Mouse (Mus musculus) mesoderm, embryonic 11.5 days (tissue): ENCODE results near the gene Gxylt2.
A peak's percentile ranks its signal among the peaks of the same experiment; 100 is the strongest.

Experiments used
- DNase-seq: peaks from one replicate; pipeline ENCODE4 v3.0.0-alpha.2; 2012; ENCODE audit warnings: low read depth, low spot score

The Gxylt2 gene

DNA sequence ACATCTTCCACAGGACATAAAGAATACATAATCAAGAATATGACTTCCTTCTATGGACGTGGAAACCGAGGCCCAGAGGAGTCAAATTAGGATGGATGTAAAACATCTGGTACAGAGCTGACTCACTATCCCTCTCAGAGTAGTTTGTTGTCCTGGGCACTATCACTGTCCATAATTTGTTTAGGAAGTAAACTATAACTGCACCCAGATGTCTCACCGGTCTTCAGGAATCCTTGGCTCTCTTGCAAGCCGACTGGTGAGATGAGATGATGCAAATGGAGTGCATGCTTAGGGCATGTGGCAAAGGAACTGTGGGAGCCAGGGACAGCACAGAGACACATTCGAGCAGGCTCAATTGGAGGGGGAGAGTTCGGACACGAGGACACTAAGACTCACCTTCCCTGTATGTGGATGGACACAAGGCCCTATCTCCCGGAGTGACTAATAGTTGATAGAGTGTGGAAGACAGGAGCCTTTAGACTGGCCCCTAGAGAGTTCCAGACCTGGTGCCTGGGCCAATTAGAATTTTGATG is 10.8 kb downstream of the Gxylt2 start:
- DNase-seq = no peak

DNA sequence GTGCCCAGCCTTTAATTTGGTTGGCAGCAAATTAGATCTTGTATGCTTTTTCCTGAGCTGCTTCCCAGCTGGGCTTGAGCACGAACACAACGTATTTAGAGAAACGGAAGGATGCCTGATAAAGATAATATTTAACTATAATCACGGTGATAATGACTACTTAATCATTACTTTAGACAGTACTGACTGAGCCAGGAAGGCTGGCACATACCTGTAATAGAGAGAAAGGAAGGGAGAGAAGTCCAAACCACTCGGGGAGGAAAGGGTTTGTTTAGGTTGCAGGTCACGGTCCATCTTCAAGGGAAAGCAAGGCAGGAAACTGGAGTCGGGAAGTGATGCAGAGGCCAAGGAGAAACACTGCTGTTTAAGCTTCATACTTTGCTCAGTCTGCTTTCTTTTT is 11.6 kb downstream of the Gxylt2 start:
- no peak for DNase-seq

DNA sequence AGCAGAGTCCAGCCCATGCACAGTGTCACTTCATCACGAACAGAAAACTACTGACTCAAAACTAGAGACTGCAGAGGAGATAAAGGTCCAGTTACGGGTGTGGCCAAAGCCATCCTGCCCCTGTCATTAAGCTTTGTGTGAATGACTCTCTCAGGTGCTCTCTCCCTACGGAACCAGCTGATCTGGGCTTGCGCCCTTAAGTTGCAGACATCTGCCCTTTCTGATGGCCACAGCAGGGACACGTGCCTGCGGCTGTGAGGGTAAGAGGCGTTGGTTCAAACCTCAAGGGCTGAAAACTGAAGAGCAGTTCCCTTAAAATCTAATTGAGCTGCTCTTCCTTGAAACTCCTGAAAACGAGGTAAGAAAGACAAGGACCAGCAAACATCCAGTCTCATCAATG is 12.3 kb downstream of the Gxylt2 start:
- DNase-seq = no peak

DNA sequence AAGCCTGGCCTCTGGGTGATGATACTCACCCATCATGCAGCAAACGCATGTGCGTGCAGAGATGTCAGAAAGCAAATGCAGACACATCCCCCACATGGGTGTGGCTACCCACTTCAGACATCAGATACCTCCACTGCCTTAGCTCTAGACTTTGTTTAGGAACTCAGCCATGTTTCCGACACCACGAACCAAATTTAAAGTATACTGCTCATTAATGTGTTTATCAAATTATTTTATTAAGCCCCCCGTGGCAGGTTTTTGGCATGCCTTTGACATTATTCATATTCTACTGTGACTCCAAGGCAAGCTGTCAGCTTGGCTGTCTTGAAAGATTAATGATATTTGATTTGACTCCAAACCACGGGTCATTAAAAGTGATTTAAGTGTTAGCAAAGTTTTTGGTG is 15.6 kb downstream of the Gxylt2 start:
- DNase-seq = no peak

DNA sequence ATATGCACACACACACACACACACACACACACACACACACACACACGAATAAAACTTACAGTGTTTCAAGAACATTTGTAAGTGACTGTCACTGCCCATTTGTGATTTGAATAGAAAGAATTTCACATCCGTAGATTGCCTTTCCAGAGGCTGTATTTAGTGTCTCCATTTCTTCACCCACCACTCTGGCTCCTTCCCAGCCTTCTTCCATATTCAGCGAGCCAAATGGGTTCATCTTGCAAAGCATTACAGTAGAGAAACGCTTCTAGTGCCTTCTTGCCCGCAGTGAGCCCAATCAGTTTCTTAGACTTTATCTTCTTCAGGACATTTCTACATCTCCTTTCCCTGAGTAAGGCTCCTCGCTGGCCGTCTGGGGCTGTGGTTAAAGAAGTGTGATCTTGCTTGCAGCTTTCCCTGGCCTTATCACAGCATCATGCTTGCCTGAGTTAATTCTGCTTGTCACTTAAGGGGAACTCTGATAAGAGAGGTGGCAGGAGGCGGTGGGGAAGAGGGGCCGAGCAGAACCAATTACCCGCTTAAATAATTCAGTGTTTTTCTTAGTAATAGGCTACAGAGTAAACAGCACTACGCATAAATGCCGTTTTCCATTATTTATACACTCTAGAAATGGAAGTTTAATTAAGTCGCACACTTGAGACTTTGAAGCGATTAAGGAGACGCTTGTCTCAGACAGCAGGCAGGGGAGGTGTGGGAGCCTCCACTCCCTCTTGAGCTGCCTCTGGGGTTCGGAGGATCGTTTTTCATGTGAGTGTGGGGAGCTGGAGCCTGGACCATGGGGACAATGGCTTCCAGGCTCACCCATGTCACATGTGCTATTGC is 16.6 kb downstream of the Gxylt2 start:
- no peak for DNase-seq

DNA sequence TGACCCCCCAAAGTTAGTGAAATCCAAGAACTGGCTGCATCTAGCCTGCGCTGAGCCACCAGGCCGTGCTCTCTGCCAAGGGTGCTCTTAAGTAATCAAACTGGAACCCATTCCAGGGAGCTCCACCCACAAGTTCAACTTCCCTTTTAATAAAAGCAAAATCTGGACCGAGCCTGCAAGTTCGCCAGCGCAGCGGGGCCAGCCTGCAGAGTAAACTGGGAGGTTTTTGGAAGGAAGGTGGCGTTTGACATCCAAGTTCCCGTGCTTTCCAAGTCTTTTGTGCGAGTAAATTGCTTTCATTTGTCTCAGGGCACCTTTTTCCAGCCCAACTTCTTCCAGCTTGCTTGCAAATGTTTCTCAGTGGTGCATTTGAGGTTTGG is 27.5 kb downstream of the Gxylt2 start:
- no peak for DNase-seq

DNA sequence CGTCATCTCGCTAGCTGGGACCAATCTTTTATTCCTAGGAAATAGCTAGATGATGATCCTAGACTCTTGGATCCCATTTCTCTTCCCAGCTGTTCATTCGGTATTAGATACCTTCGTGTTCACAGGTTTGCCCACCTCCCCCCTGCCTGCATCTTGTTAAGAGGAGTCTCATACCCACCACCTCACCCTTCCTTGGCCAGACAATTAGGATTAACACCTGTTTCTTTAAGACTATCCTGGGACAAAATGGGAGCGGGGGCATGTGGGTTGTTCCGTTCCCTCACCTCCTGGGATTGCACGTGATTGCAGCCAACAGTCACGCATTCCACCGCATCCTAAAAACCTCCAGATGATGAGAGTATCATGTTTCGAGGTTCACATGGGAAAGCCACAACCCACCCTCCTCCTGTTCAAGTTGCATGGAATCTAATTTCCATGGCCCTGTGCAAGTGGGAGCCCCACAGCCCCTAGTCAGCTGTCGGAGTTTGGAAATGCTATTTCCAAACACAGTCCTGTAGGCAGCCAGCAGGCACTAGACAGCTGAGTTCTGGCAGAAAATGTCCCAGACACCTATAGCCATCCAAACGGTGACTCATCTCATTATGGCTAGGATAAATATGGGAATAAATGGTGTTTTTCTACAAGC is 28.0 kb downstream of the Gxylt2 start:
- peak; percentile 77 for DNase-seq

DNA sequence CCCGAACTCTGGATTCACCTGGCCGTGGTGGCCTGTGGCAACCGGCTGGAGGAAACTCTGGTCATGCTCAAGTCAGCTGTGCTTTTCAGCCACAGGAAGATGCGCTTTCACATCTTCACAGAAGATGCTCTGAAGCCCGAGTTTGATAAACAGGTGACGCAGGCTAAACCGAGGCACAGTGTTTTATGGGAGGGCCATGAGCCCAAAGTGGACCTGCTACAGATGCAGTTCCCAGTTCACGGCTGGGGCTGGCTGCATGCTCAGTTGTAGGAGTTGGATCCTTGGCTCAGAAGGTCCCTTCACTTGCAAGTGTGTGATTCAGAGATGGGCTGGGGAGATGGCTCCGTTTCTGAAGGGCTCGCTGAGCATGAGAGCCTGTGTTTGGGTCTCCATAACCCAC is 28.7 kb downstream of the Gxylt2 start:
- no peak for DNase-seq

DNA sequence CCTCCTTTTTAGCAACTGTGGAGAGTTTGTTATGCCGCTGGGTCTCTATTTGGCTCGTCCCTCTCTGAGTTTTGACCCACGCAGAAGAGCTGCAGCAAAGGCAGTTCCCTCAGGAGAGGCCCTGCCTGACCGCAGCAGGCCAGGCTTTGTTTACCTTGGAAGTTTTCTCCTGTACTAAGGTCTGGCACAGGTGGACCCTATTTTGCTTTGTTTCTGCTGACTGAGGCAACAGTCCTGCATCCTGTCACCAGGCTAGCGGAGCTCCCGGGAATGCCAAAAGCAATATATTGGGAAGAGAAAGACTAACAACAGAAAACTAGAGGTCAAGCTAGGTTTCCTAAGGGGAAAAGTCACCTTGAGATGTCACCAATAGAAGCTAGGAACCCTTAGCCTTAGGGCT is 29.8 kb downstream of the Gxylt2 start:
- no peak for DNase-seq

DNA sequence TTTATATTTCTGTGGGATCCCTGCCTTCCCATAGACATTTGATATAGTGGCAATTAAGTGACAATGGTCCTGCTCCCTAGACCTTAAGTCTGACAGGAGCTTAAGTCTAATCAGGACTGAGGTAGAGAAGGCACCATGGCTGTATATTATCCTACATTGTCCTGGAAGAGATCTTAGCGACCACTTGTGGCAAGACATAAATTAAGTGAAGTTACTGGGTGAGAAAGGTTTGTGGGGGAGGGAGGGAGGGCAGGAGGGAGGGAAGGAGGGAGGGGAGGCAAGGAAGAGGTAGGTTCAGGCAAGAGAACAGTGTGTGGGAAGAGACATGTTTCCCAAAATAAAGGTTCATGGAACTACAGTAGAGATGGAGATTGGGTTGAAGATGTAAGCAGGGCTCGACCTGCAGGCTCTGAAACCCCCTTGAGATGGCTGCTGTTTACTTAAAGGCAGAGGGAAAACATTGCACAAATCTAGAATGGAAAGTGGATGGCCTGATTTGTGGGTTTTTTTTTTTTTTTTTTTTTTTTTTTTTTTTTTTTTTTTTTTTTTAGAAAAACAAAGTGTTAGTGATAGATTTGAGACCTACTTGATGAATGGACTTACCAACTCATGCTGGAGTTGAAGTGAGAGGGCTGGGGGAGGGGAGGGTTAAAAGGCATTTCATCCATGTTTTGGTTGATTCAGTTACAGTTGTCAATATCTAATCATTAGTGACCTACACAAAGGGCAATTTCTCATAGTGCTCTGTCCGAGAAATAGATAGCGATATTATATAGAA is 54.1 kb downstream of the Gxylt2 start:
- no peak for DNase-seq

DNA sequence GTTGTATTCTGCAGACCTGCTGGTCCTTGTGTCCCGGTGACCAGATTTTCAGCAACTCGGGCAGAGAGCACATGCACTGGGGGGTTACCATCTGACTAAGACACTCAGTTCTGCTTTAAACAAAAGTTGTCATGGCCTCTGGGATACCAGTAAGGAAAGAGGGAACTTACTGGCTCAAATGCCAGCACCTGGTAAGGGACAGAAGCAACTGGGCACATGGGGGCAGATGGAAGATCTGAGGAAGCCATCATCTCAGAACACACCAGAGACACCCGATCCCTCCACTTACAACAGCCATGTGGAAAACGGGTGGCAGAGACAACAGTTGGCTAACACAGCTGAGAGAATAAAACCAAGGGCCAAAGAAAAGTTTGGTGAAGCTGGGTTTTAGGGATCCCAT is 63.2 kb downstream of the Gxylt2 start:
- DNase-seq = no peak

DNA sequence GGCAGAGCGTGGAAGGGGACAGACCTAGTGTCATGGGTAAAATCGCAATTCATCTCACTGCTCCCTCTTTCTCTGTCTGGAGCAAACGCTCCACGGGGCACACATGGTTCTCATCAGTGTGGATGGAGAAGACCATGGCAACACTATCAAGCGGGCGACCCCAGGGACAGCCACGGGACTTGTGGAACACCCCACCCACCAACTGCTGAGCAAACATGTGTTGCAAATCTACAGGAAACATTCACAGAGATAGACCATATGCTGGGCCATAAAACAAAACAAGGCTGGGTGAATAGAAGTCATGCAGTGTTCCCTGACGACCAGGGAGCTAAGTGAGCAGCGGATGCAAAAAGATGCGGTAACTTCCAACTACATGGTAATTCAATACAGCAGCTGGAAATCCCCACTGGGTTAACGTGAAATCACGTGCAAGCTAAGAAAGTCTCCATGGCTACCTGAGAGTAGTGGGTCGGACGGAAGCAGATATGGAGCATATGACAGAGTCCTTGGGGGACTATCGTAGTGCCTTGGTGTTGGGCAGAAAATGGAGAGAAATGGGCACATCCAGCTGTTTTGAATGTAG is 71.5 kb downstream of the Gxylt2 start:
- peak; percentile 55 for DNase-seq

DNA sequence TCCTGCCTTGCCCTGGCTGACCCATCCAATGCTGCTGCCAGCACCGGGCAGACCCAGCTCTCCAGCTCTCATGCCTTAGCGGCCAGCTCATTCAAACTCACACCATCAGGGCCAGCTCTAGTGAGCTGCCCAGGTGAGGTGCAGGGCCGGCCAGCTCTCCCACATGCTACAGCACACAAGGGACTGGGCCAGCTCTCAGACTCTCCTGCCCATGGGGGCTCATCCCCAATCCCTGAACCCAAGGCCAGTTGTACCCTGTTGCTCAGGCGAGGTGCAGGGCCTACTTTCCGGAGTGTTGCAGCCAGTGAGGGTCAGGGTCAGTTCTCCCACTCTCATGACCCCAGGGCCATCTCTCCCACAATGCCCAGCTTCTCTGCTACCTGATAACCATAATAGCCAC is 74.1 kb downstream of the Gxylt2 start:
- DNase-seq = no peak

DNA sequence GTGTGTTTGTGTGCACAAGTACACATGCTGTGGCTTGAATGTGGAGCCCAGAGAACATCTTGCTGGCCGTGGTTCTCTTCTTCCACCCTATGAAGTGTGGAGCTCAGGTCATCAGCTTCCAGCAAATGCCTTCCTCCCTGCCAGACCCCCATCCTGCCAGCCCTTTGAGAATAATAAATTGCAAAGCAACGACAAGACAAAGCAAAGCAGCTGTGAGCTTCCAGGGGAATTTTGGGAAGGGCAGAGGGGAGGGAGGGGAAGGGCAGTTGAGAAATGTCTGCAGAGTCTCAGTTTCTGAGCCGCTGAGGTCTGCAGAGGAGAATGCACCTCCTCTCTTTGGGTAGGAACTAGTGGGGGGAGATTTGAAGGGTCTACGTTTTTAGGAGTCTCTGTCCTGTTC is 75.9 kb downstream of the Gxylt2 start:
- peak; percentile 84 for DNase-seq

DNA sequence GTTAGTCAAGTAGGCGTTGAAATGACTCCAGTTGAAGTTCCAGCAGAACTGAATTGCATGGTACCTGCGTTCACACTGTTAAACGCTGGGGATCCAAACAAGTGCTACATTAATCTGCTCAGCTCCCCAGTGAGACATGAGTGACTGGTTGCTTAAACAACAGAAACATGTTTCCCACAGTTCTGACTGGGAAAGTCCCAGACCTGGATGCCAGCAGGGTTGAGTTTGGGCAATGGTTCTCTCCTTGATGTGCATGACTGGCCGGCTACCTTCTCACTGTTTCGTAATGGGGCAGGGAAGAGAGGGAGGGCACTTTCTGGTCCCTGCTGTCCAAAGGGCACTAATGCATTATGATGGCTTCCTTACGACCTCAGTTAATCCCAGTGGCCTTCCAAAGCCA is 77.1 kb downstream of the Gxylt2 start:
- DNase-seq = no peak

DNA sequence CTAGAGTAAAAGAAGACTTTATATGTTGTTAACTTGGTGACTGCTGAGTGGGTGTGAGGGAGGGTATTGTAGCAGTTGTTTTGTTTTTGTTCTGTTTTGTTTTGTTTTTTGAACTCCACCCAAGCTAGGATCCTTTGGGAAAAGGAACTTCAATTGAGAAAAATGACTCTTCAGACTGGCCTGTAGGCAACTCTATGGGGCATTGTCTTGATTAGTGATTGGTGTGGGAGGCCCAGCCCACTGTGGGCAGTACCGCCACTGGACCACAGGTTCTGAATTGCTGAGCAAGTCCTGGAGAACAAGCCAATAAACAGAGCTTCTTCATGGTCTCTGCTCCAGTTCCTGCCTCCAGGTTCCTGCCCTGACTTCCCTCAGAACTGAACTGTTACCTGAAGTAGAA is 83.2 kb downstream of the Gxylt2 start:
- no peak for DNase-seq

DNA sequence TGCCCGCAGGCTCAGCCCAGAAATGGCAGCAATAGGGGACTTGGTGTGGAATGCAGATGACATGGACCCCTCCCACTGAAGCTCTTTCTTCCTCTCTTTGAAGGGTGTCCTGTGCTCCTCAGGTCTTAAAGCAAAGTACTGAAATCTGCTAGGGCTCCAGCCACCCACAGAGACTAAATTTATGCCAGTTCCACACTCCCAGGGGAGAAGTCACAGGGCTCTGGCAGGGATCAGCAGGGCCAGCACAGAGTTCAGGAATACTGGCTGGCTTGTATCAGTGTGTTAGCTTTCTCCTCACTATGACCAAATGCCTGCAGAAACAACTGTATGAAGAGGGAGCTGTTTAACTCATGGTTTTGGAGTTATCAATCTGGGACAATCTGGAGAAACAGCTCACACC is 84.6 kb downstream of the Gxylt2 start:
- no peak for DNase-seq

DNA sequence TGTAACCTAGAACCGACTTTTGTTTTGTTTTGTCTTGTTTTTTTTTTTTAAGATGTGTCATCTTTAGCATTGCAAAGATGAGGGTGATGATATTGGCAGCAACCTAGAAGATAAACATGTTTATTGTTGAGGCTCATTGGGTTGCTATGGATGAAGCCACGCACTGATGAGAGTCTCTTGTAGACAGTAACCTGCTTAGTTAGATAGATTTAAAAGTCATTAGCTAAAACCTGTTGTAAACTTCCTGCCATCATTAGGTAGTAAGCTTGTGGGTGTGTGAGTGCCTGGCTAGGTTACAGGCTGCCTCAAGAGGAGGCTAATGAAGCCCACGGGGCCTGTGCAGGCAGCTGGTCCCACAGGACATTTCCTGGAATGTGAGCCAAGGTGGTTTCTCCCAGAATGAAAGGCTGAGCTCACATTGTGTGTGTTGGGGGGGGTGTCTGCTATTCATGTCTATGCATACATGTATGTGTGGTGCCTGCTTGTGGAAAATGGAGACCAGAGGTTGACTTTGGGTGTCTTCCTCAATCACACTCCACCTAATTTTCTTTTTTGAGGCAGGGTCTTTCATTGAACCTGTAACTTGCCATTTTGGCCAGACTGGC is 87.6 kb downstream of the Gxylt2 start:
- no peak for DNase-seq

DNA sequence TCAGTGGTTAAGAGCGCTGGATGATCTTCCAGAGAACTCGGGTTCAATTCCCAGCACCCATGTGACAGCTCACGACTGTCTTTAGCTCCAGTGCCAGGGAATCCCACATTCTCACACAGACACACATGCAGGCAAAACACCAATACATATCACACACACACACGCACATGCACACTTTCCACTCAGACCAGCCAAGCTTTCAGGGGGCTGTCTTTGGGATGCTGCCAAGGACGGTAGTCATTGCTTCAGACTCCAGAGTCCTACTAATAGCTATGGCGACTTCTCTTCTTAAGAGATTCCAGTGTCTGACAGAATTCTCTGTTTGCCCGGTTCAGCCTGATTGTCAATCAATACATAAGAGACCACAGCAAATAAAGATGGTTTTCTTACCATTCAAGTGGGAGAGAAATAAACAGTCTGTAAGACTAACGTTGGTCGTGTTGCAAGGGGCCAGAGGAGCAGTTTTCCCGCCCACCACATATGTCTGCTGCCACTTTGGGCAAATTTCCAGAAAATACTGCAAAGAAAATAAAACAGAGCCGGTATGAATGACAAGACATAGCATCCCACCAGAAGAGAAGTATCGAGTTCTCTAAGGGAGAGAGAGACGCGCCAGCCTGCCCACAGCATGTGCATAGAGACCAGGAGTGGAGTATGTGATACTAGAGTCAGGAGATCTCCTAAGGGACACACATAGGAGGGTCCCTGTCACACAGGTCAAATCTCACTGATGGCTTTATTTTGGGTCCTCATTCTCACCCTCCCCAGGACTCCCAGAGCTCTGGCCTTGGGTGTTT is 88.6 kb downstream of the Gxylt2 start:
- DNase-seq = no peak

DNA sequence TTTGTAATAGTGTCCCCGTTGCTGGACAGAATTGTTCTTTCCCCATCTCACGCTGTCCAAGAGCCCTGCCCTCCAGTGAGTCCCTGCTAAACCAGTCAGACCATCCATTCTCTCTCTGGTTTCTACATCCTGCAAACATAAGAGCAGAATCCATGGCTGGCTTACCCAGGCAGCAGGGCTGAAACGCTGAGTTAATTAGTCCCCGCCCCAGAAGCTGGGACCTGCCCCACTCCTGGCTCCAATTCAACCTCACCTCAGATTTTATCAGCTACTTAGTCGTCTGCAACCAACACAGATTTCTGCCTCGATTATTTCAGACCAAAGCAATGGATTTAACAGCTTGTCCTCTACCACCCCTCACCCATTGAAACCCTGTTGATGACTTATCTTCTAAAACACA is 91.3 kb downstream of the Gxylt2 start:
- no peak for DNase-seq

DNA sequence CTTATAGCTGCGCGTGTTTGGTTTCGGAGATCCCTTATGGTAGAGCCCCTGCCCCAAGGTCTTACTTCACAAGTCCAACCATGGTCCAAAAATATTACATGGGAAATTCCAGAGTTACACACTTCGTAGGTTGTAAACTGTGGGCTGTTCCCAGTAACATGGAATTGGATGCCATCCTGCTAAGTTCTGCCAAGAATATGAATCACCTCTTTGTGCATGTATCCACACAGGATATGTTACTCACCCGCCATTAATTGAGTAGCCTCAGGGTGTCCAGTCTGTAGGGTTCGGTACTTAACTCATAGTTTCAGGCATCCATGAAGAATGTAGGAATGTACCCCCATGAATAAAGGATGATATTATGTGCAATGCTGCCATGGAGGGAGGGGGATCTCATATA is 94.8 kb downstream of the Gxylt2 start:
- no peak for DNase-seq
